Mouse (Mus musculus) heart, postnatal 0 days (tissue): ENCODE data around the gene Vps26c.

Source experiments
- CTCF ChIP-seq: IDR thresholded peaks from 2 replicates; pipeline ENCODE4 v1.5.1; 2016; ENCODE audit warnings: antibody characterized with exemption, control low read depth, low read depth
- EP300 ChIP-seq: IDR thresholded peaks from 2 replicates; pipeline ENCODE4 v1.6.1; 2016; ENCODE audit warnings: antibody characterized with exemption, low read depth

DNA sequence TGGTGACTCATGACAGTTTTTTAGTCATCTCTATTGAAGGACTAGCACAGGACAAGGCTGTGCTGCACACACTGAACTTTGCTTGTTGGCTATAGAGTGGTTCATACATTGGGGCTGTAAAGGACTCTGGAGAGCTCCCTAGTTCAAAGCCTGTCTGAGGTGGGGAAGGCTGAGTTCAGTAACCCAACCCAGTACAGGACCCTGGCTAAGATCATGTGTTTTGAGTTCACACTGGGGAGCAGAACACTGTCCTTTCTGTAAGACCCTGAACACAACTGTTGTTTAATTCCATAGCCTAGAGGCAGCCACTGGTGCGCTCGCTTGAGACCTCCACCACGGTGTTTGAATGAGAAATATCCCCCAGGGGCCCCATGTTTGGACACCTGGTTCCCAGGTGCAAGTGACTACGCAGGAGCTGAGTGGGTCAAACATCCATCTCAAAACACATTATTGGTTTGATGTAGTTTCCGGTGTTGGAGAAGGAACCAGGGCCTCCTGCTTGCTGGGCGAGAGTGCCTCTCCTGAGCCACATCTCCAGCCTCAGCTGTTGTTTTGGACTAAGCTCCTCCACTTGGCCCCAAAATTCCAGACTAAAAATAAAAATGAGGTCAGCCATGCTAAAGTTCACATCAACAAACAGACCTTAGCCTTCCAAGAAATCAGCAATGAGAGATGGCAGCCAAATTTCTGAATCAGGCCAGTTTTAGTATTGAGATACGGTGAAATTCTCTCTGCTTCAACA, 10.0 kb upstream of the Vps26c start:
- 0 out of 2 replicates have a peak, but pooled peaks have one; percentile 25 for TF ChIP-seq EP300
- no peak for TF ChIP-seq CTCF
